Mouse (Mus musculus): ENCODE results near the gene Itgb3.

Itgb3 gene

GRCm38 (mm10) chr11:104622040-104622962 lies 14.5 kb downstream of the Itgb3 start:
- DNase-seq (ENCODE audit: low spot score): no peak

GRCm38 (mm10) chr11:104624791-104625391 lies 17.1 kb downstream of the Itgb3 start:
- no peak for DNase-seq (ENCODE audit: low spot score)

- no peak for DNase-seq (ENCODE audit: low spot score)
These were observed 17.9 kb downstream of the Itgb3 start for GRCm38 (mm10) chr11:104625453-104626402.

- no peak for DNase-seq (ENCODE audit: low spot score)
These were observed 18.8 kb downstream of the Itgb3 start for GRCm38 (mm10) chr11:104626635-104627034.

- DNase-seq (ENCODE audit: low spot score): no peak
These were observed 20.0 kb downstream of the Itgb3 start for GRCm38 (mm10) chr11:104627616-104628301.

GRCm38 (mm10) chr11:104628566-104628965 lies 20.8 kb downstream of the Itgb3 start:
- no peak for DNase-seq (ENCODE audit: low spot score)

GRCm38 (mm10) chr11:104630185-104630835 lies 22.5 kb downstream of the Itgb3 start:
- no peak for DNase-seq (ENCODE audit: low spot score)

GRCm38 (mm10) chr11:104631306-104631705 lies 23.5 kb downstream of the Itgb3 start:
- no peak for DNase-seq (ENCODE audit: low spot score)

- DNase-seq (ENCODE audit: low spot score): no peak
These were observed 29.2 kb downstream of the Itgb3 start for GRCm38 (mm10) chr11:104637010-104637409.

- DNase-seq (ENCODE audit: low spot score): no peak
These were observed 30.2 kb downstream of the Itgb3 start for GRCm38 (mm10) chr11:104638006-104638405.

GRCm38 (mm10) chr11:104638906-104639305 lies 31.1 kb downstream of the Itgb3 start:
- no peak for DNase-seq (ENCODE audit: low spot score)

GRCm38 (mm10) chr11:104639634-104640033 lies 31.8 kb downstream of the Itgb3 start:
- no peak for DNase-seq (ENCODE audit: low spot score)

GRCm38 (mm10) chr11:104640894-104641293 lies 33.1 kb downstream of the Itgb3 start:
- DNase-seq (ENCODE audit: low spot score): no peak

- no peak for DNase-seq (ENCODE audit: low spot score)
These were observed 35.4 kb downstream of the Itgb3 start for GRCm38 (mm10) chr11:104643236-104643635.

- no peak for DNase-seq (ENCODE audit: low spot score)
These were observed 37.6 kb downstream of the Itgb3 start for GRCm38 (mm10) chr11:104645402-104645801.

GRCm38 (mm10) chr11:104646173-104646572 lies 38.4 kb downstream of the Itgb3 start:
- no peak for DNase-seq (ENCODE audit: low spot score)

GRCm38 (mm10) chr11:104646611-104647010 lies 38.8 kb downstream of the Itgb3 start:
- DNase-seq (ENCODE audit: low spot score): no peak

GRCm38 (mm10) chr11:104647188-104647867 lies 39.5 kb downstream of the Itgb3 start:
- DNase-seq (ENCODE audit: low spot score): no peak

GRCm38 (mm10) chr11:104648571-104648970 lies 40.8 kb downstream of the Itgb3 start:
- no peak for DNase-seq (ENCODE audit: low spot score)

- DNase-seq (ENCODE audit: low spot score): no peak
These were observed 52.8 kb downstream of the Itgb3 start for GRCm38 (mm10) chr11:104660599-104660998.

Data from ovary, postnatal 10 days (tissue).